Comparison of ENCODE assay signal across 8 mouse cellular contexts in the genomic region with DNA sequence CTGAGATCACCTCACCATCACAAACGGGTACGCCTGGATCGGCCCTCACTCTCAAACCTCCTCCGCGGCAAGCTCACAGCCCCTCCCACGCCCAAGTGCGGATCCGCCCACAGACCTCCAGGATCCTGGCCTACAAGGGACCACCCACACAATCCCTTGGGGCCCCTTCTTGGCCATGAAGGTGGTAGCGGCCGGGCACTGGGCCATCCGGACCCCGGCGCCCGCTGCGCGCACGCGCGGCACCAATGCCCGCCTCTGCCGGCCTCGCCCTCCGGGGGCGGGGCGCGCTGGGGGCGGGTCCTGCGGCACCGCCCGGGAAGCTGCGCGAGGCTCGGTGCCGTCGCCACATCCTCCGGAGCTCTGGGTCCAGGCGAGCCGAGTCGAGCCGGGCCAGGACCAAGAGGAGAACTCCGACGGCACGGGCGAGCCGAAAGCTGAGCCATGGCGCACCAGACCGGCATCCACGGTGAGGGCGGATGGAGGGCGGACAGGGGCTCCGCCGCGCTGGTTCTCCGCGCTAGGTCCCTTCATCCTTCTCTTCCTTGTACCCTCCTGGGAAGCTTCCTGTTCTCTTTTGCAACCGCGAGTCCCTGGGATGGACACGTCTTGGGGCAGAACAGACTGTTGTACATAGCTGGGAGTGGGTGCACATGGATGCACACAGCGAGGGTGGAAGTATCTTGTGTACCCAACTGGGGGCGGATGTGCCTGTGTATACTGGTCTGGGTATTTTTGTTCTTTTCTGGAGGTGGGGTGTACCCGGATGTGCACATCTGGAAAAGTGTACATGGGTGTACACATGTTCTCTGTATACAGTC. TPM values are rescaled to one million over a fixed set of nuclear protein-coding genes. Genes with fewer than 3 reads are reported as not detected.
DNase-seq lines count a peak whose midpoint lies in the region; ATAC-seq and TF ChIP-seq lines count a peak whose summit lies in the region.

Gene Twf2 (plus strand): TSS at position 290 of the 818 bp plus-strand sequence.

- dilution Hi-C loops in CH12.LX (cut with MboI; ENCODE audit: extremely low pct_ligation_motif_present, extremely low pct_unique_long_range_greater_than_20kb, low sequenced_read_pairs), result no loop called here

- no peak for TF ChIP-seq CTCF in CH12.LX (conservative IDR thresholded peaks at IDR 0.05 in 1 of 2, IDR thresholded peaks at IDR 0.05 in 1 of 2; ENCODE audit: low read depth in 2 of 2, low read length in 2 of 2)
- TF ChIP-seq CTCF in heart, postnatal 0 days (IDR thresholded peaks at IDR 0.05; ENCODE audit: low read depth), result no peak
- TF ChIP-seq CTCF in testis, adult 2 months (IDR thresholded peaks at IDR 0.05; ENCODE audit: control insufficient read depth, insufficient read depth, insufficient replicate concordance, low read depth, low read length), result no peak

- H3K79me2 ChIP-seq in CH12.LX (replicated peaks; ENCODE audit: control insufficient read depth, extremely low read depth, insufficient read depth, poor library complexity, severe bottlenecking), result peaks cover 14% of the 10 kb centered on the region

- H3K4me3 ChIP-seq in CH12.LX (replicated peaks in 1 of 3; ENCODE audit: low read depth in 2 of 3, low read length in 2 of 3, poor library complexity in 1 of 3), result peak within 1 kb of the TSS; percentile 75 to 95 (median 93)
- H3K4me3 ChIP-seq in forebrain, embryonic 12.5 days (replicated peaks), result peak within 1 kb of the TSS; percentile 63
- peak within 1 kb of the TSS; percentile 61 for H3K4me3 ChIP-seq in heart, postnatal 0 days (ENCODE audit: low read depth, low read length)
- peak within 1 kb of the TSS; percentile 73 for H3K4me3 ChIP-seq in liver, embryonic 16.5 days (ENCODE audit: low read depth, low read length)
- H3K4me3 ChIP-seq in neural tube, embryonic 13.5 days, result peak within 1 kb of the TSS; percentile 71
- peak within 1 kb of the TSS; percentile 79 for H3K4me3 ChIP-seq in testis, adult 2 months (ENCODE audit: control insufficient read depth, low read depth, low read length)

- peaks cover 12 to 33% of the 10 kb centered on the region in 2 experiments for H3K36me3 ChIP-seq in CH12.LX (replicated peaks in 1 of 2; ENCODE audit: control insufficient read depth in 1 of 2, insufficient read depth in 1 of 2, low read length in 1 of 2)
- H3K36me3 ChIP-seq in forebrain, embryonic 12.5 days (replicated peaks), result no peaks in the 10 kb centered on the region
- no peaks in the 10 kb centered on the region for H3K36me3 ChIP-seq in heart, postnatal 0 days (replicated peaks; ENCODE audit: control insufficient read depth, insufficient read depth, low read length)
- H3K36me3 ChIP-seq in liver, embryonic 16.5 days (ENCODE audit: control insufficient read depth, insufficient read depth), result no peaks in the 10 kb centered on the region
- 0 out of 2 replicates have a peak, but pooled peaks cover 2% of the 10 kb centered on the region for H3K36me3 ChIP-seq in neural tube, embryonic 13.5 days
- no peaks in the 10 kb centered on the region for H3K36me3 ChIP-seq in testis, adult 2 months (ENCODE audit: control insufficient read depth, insufficient read depth, low read length)

- WGBS in forebrain, embryonic 12.5 days, result 2% methylated on average over 61 of the region's 61 CpGs
- 1% methylated on average over 55 of the region's 61 CpGs for WGBS in heart, postnatal 0 days
- WGBS in liver, embryonic 16.5 days (ENCODE audit: insufficient replicate concordance), result under 1% methylated on average over 60 of the region's 61 CpGs
- under 1% methylated on average over 61 of the region's 61 CpGs for WGBS in neural tube, embryonic 13.5 days

- TF ChIP-seq POLR2A in CH12.LX (IDR thresholded peaks at IDR 0.05; ENCODE audit: low read depth, low read length), result peak; percentile 73
- peak; percentile 24; the same call in 1 of the 2 replicates for TF ChIP-seq POLR2A in testis, adult 2 months (IDR thresholded peaks at IDR 0.05; ENCODE audit: control insufficient read depth, low read depth, low read length)

- peak within 1 kb of the TSS; percentile 93 for H3K9ac ChIP-seq in CH12.LX (ENCODE audit: insufficient read depth, low read depth)
- peak within 1 kb of the TSS; percentile 75 for H3K9ac ChIP-seq in forebrain, embryonic 12.5 days
- H3K9ac ChIP-seq in heart, postnatal 0 days (replicated peaks; ENCODE audit: low read depth, low read length), result peak within 1 kb of the TSS; percentile 69
- H3K9ac ChIP-seq in liver, embryonic 16.5 days (ENCODE audit: low read depth, low read length), result peak within 1 kb of the TSS; percentile 71
- peak within 1 kb of the TSS; percentile 86 for H3K9ac ChIP-seq in neural tube, embryonic 13.5 days

- ATAC-seq in forebrain, embryonic 12.5 days (ENCODE audit: low FRiP score), result peak; percentile 88
- peak; percentile 84 for ATAC-seq in heart, postnatal 0 days (ENCODE audit: insufficient read depth, low read depth)
- ATAC-seq in liver, embryonic 16.5 days (ENCODE audit: low read depth), result peak; percentile 85
- peak; percentile 82 for ATAC-seq in neural tube, embryonic 13.5 days (ENCODE audit: low read depth)

- peak within 1 kb of the TSS; percentile 71 for H3K4me2 ChIP-seq in CH12.LX (ENCODE audit: insufficient read depth, low read depth, poor library complexity, severe bottlenecking)
- peak within 1 kb of the TSS; percentile 69 for H3K4me2 ChIP-seq in forebrain, embryonic 12.5 days
- H3K4me2 ChIP-seq in heart, postnatal 0 days (ENCODE audit: low read depth, low read length), result peak within 1 kb of the TSS; percentile 73
- H3K4me2 ChIP-seq in liver, embryonic 16.5 days (ENCODE audit: low read depth, low read length), result peak within 1 kb of the TSS; percentile 91
- peak within 1 kb of the TSS; percentile 77 for H3K4me2 ChIP-seq in neural tube, embryonic 13.5 days

- peak; percentile 98 for DNase-seq in CH12.LX (ENCODE audit: extremely low read depth)
- DNase-seq in c-Kit-positive CD71-positive TER-119-negative erythroid progenitor cells, embryonic 14.5 days (ENCODE audit: low read depth), result peak; percentile 70
- DNase-seq in heart, postnatal 0 days (ENCODE audit: low spot score), result peak; percentile 86
- DNase-seq in kidney, postnatal 4 days, result peak; percentile 92 to 95

- H3K9me3 ChIP-seq in CH12.LX (replicated peaks; ENCODE audit: low read length), result no peaks in the 10 kb centered on the region
- no peaks in the 10 kb centered on the region for H3K9me3 ChIP-seq in forebrain, embryonic 12.5 days
- no peaks in the 10 kb centered on the region for H3K9me3 ChIP-seq in heart, postnatal 0 days (replicated peaks; ENCODE audit: control insufficient read depth, low read length)
- H3K9me3 ChIP-seq in liver, embryonic 16.5 days (replicated peaks; ENCODE audit: control insufficient read depth, low read length), result no peaks in the 10 kb centered on the region
- no peaks in the 10 kb centered on the region for H3K9me3 ChIP-seq in neural tube, embryonic 13.5 days

- peak within 1 kb of the TSS; percentile 61 for H3K27ac ChIP-seq in CH12.LX (ENCODE audit: insufficient read depth, low read depth)
- H3K27ac ChIP-seq in forebrain, embryonic 12.5 days, result peak within 1 kb of the TSS; percentile 64
- H3K27ac ChIP-seq in heart, postnatal 0 days (ENCODE audit: low read depth), result peak within 1 kb of the TSS; percentile 73
- H3K27ac ChIP-seq in liver, embryonic 16.5 days (ENCODE audit: low read length), result peak within 1 kb of the TSS; percentile 2
- peak within 1 kb of the TSS; percentile 79 for H3K27ac ChIP-seq in neural tube, embryonic 13.5 days (replicated peaks)
- peak within 1 kb of the TSS; percentile 81 for H3K27ac ChIP-seq in testis, adult 2 months (ENCODE audit: control insufficient read depth, insufficient read depth, low read depth, low read length)

- no peak for TF ChIP-seq RAD21 in CH12.LX (IDR thresholded peaks at IDR 0.05; ENCODE audit: low read depth, low read length)

- peaks cover 26 to 64% of the 10 kb centered on the region in 2 experiments for H3K4me1 ChIP-seq in CH12.LX (ENCODE audit: control insufficient read depth in 1 of 2, insufficient read depth in 2 of 2)
- peaks cover 49% of the 10 kb centered on the region for H3K4me1 ChIP-seq in forebrain, embryonic 12.5 days
- peaks cover 51% of the 10 kb centered on the region for H3K4me1 ChIP-seq in heart, postnatal 0 days (ENCODE audit: control insufficient read depth, insufficient read depth)
- H3K4me1 ChIP-seq in liver, embryonic 16.5 days (ENCODE audit: control insufficient read depth, low read depth, low read length), result peaks cover 16% of the 10 kb centered on the region
- peaks cover 59% of the 10 kb centered on the region for H3K4me1 ChIP-seq in neural tube, embryonic 13.5 days (replicated peaks)
- peaks cover 22% of the 10 kb centered on the region for H3K4me1 ChIP-seq in testis, adult 2 months (ENCODE audit: control insufficient read depth, insufficient read depth, low read length)

- no peak for TF ChIP-seq EP300 in CH12.LX (IDR thresholded peaks at IDR 0.05; ENCODE audit: low read length)
- no peak for TF ChIP-seq EP300 in heart, postnatal 0 days (IDR thresholded peaks at IDR 0.05; ENCODE audit: low read depth)

- in situ Hi-C loops in CH12.LX (cut with MboI; ENCODE audit: low pct_ligation_motif_present, low pct_unique_long_range_greater_than_20kb, low sequenced_read_pairs), result no loop called here

- H3K27me3 ChIP-seq in CH12.LX (replicated peaks), result no peaks in the 10 kb centered on the region
- 0 out of 2 replicates have a peak, but pooled peaks cover 5% of the 10 kb centered on the region for H3K27me3 ChIP-seq in forebrain, embryonic 12.5 days
- H3K27me3 ChIP-seq in heart, postnatal 0 days (ENCODE audit: control insufficient read depth, insufficient read depth, low read length), result no peaks in the 10 kb centered on the region
- H3K27me3 ChIP-seq in liver, embryonic 16.5 days (ENCODE audit: control insufficient read depth, insufficient read depth, low read depth, low read length), result no peaks in the 10 kb centered on the region
- H3K27me3 ChIP-seq in neural tube, embryonic 13.5 days, result no peaks in the 10 kb centered on the region
- H3K27me3 ChIP-seq in testis, adult 2 months (ENCODE audit: control insufficient read depth, insufficient read depth, low read length), result no peaks in the 10 kb centered on the region

TF ChIP-seq in CH12.LX, 34 proteins besides CTCF, POLR2A, EP300 and RAD21 (continues in another document):
- TF ChIP-seq GABPA (IDR thresholded peaks at IDR 0.05; ENCODE audit: insufficient replicate concordance, low read depth, low read length), result no peak
- no peak for TF ChIP-seq JUND (conservative IDR thresholded peaks at IDR 0.05; ENCODE audit: low read depth, low read length)
- peak; percentile 75; the same call in 1 of the 2 replicates for TF ChIP-seq SIN3A (IDR thresholded peaks at IDR 0.05; ENCODE audit: low read length)

RNA-seq across cellular contexts. Expression of gene Twf2, which starts in this region (rescaled TPM):
- total RNA-seq in CH12.LX (2012; rRNA removed) (120 and 156 TPM in 2 replicates), CH12.LX (2014; rRNA removed) (177 and 186 TPM in 2 replicates)
- polyA plus RNA-seq in CH12.LX (2012; ENCODE audit: insufficient read length, low read depth), result 129 and 131 TPM in 2 replicates
- 53.9 and 59.3 TPM in 2 replicates for polyA plus RNA-seq in forebrain, embryonic 12.5 days (2016; fragmentation: Nextera tagmentation; extraction: Ambion mirVana)
- total RNA-seq in heart, postnatal 0 days (2014; rRNA removed; ENCODE audit: low replicate concordance), result 92.1 and 105 TPM in 2 replicates
- 57.3 and 64.2 TPM in 2 replicates for polyA plus RNA-seq in heart, postnatal 0 days (2015; fragmentation: Nextera tagmentation; extraction: Ambion mirVana)
- polyA plus RNA-seq in liver, embryonic 16.5 days (2015; fragmentation: Nextera tagmentation; extraction: Ambion mirVana), result 19.7 and 21.2 TPM in 2 replicates
- polyA plus RNA-seq in neural tube, embryonic 13.5 days (2015; fragmentation: Nextera tagmentation; extraction: Ambion mirVana), result 54.1 and 57.1 TPM in 2 replicates
- 12.1 and 13.5 TPM in 2 replicates for polyA plus RNA-seq in testis, adult 2 months (2012; rRNA removed)

Comparison
In these comparisons a context has a peak if more than half of its experiments do, and no peak if none do; other contexts are left out.
1. Peak in every context shown above with its lines: DNase-seq, ATAC-seq, H3K4me3 ChIP-seq and H3K27ac ChIP-seq.
2. H3K27ac ChIP-seq: peak in every context shown above with its lines; median percentile 81 in testis, adult 2 months; 79 in neural tube, embryonic 13.5 days; 73 in heart, postnatal 0 days; 64 in forebrain, embryonic 12.5 days; 61 in CH12.LX; 2 in liver, embryonic 16.5 days.